Mouse (Mus musculus) intestine, embryonic 14.5 days (tissue): ENCODE data around the gene Rela. TPM values are rescaled to one million over a fixed set of nuclear protein-coding genes. Genes with fewer than 3 reads are reported as not detected.

Source experiments
- ATAC-seq: fragments of 200-750 bp; cut with Nextera tagmentation; replicated peaks from 2 replicates; pipeline ENCODE4 v1.8.0; 2017; ENCODE audit warnings: low read depth, moderate number of reproducible peaks, moderate TSS enrichment, moderate library complexity; ENCODE audit not compliant: low FRiP score, low TSS enrichment
- DNase-seq: peaks from one replicate; pipeline ENCODE4 v3.0.0-alpha.2; 2018; ENCODE audit warnings: low spot score
- H3K27ac ChIP-seq: fragments of 300-500 bp; sonication (generic); 2 replicates; pipeline ENCODE4 v1.5.1; 2014; ENCODE audit warnings: low read depth, mild to moderate bottlenecking, control low read depth
- H3K27me3 ChIP-seq: fragments of 300-500 bp; sonication (generic); replicated peaks from 2 replicates; pipeline ENCODE4 v1.6.1; 2014; ENCODE audit warnings: low read length, control low read depth; ENCODE audit not compliant: control insufficient read depth, insufficient read depth
- H3K36me3 ChIP-seq: fragments of 300-500 bp; sonication (generic); 2 replicates; pipeline ENCODE4 v1.6.1; 2014; ENCODE audit warnings: low read length, control low read depth; ENCODE audit not compliant: control insufficient read depth, insufficient read depth
- H3K4me1 ChIP-seq: fragments of 300-500 bp; sonication (generic); replicated peaks from 2 replicates; pipeline ENCODE4 v1.6.1; 2014; ENCODE audit warnings: low read length, control low read depth, mixed read lengths; ENCODE audit not compliant: control insufficient read depth, insufficient read depth
- H3K4me2 ChIP-seq: fragments of 300-500 bp; sonication (generic); 2 replicates; pipeline ENCODE4 v1.6.1; 2014; ENCODE audit warnings: low read length
- H3K4me3 ChIP-seq: fragments of 300-500 bp; sonication (generic); 2 replicates; pipeline ENCODE4 v1.5.1; 2014; ENCODE audit warnings: low read depth, low read length, control low read depth, mixed read lengths
- H3K9ac ChIP-seq: fragments of 300-500 bp; sonication (generic); 2 replicates; pipeline ENCODE4 v1.6.1; 2014; ENCODE audit warnings: mild to moderate bottlenecking, low read length
- H3K9me3 ChIP-seq: fragments of 300-500 bp; sonication (generic); 2 replicates; pipeline ENCODE4 v1.6.1; 2016; ENCODE audit warnings: low read length, control low read depth; ENCODE audit not compliant: control insufficient read depth
- WGBS: fragments of 180-500 bp; shearing (Covaris S2); extraction: QIAGEN DNeasy Blood & Tissue Kit; methylation state at CpG from one replicate; pipeline ENCODE4 v1.1.7; 2014; 5-methylcytosine and 5-hydroxymethylcytosine counted together
- polyA plus RNA-seq: library from polyadenylated mRNA; unstranded; fragments of >200 nt; fragmentation: Nextera tagmentation; extraction: Ambion mirVana; gene quantifications from 2 replicates; pipeline ENCODE4 v1.2.1, GENCODE M21; 2014

Rela gene
- polyA plus RNA-seq, 1 experiment from 2014 or later, result 46.7 TPM

GRCm38 (mm10) chr19:5607705-5608410 lies 29.4 kb upstream of the Rela start:
- peaks cover 59% of the 10 kb centered on the region for H3K36me3 ChIP-seq
- peaks cover 19% of the 10 kb centered on the region for H3K4me1 ChIP-seq
- no peak overlapping the region for H3K9ac ChIP-seq
- no peak overlapping the region for H3K4me3 ChIP-seq
- H3K4me2 ChIP-seq, result no peak overlapping the region
- no peak for ATAC-seq
- no peaks in the 10 kb centered on the region for H3K9me3 ChIP-seq
- DNase-seq, result no peak
- no peak overlapping the region for H3K27ac ChIP-seq
- 96% methylated on average over 26 of the region's 26 CpGs for WGBS
- H3K27me3 ChIP-seq, result no peaks in the 10 kb centered on the region

GRCm38 (mm10) chr19:5608707-5609106 lies 28.6 kb upstream of the Rela start:
- no peak for DNase-seq
- Histone ChIP-seq H3K9ac (no peak overlapping the region), H3K27me3 (no peaks in the 10 kb centered on the region), H3K36me3 (peaks cover 52% of the 10 kb centered on the region), H3K4me2 (peak overlapping the region; percentile 68), H3K9me3 (no peaks in the 10 kb centered on the region), H3K4me1 (peaks cover 13% of the 10 kb centered on the region), H3K4me3 (peak overlapping the region; percentile 68; the same call in 1 of the 2 replicates), H3K27ac (no peak overlapping the region)
- WGBS, result 93% methylated on average over 13 of the region's 13 CpGs
- no peak for ATAC-seq

DNA sequence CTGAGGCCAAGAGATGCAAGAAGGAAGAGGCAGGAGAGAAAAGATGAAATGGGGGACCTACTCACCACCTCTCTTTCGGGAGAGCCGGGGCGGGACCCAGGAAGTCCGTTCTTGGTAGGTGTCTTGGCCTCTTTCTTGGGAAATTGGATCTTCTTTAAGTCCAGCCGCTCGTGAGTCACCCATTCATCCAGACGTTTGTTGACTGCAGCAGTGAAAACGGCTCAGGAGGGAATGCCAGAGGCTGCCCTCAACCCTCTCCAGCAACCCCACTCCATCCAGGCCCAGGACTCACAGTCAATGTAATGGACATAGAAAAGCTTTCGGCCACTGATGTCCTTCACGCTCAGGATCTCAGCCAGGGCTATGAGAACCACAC lies 28.1 kb upstream of the Rela start:
- no peak for ATAC-seq
- 50% methylated on average over 10 of the region's 10 CpGs for WGBS

DNA sequence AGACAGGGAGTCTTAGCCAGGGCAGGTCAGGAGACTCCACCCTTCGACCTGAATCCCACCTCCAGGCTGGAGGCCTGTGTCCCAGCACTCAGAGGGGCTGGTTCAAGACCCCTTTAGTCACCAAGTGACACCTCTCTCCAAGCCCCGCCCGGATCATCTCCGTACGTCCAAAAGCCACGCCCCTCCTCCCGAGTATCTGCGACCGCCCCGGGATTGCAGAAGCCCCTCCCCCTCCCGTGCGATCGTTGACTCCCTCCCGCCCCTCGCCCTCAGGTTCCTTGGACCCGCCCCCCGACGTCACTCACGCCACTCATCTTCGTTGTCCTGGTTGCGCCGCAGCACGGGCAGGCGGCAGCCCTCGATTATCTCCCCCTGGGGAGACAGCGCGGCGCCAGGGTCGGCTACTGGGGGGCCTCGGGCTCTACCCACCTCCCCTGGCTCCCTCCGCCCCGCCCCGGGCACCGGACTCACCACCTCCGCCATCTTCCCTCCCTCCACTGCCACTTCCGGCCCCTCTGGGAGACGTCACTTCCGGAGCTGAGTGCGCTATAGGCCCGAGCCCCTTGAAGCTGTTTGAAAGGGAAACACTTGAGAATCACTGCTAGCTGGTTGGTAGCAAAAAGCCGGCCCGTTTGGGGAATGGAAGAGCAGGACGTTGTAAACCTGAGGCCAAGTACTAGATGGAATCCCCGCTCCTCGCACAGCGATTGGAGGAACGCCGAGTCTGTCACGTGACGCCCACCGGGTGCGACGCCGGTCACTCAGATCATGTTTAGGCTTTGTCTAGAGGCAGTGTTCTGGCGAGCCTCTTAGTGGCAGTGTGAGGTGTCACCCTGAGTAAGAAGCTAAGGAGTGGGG lies 27.5 kb upstream of the Rela start, which contains the start of gene Kat5:
Gene Kat5 (minus strand): TSS at position 691 of the 858 bp plus-strand sequence.
- DNase-seq, result peak; percentile 99

More for the DNA sequence above, 28.1 kb upstream of the Rela start:
- Histone ChIP-seq H3K4me2 (peak overlapping the region; percentile 68), H3K4me3 (peak overlapping the region; percentile 68), H3K27me3 (no peaks in the 10 kb centered on the region), H3K9me3 (no peaks in the 10 kb centered on the region), H3K36me3 (peaks cover 48% of the 10 kb centered on the region), H3K4me1 (peaks cover 13% of the 10 kb centered on the region), H3K27ac (peak overlapping the region; percentile 99; the same call in 1 of the 2 replicates), H3K9ac (peak overlapping the region; percentile 85)
- no peak for DNase-seq

GRCm38 (mm10) chr19:5611973-5612372 lies 25.3 kb upstream of the Rela start:
- Histone ChIP-seq H3K9me3 (no peaks in the 10 kb centered on the region), H3K27me3 (no peaks in the 10 kb centered on the region), H3K4me1 (peaks cover 13% of the 10 kb centered on the region), H3K4me3 (no peak overlapping the region), H3K9ac (no peak overlapping the region), H3K27ac (no peak overlapping the region), H3K36me3 (peaks cover 20% of the 10 kb centered on the region), H3K4me2 (no peak overlapping the region)
- WGBS, result 91% methylated on average over 1 of the region's 1 CpGs
- no peak for ATAC-seq
- DNase-seq, result no peak

More for the DNA sequence above, 27.5 kb upstream of the Rela start, which contains the start of gene Kat5:
- Histone ChIP-seq H3K9ac (peak within 1 kb of the TSS; percentile 85), H3K9me3 (no peaks in the 10 kb centered on the region), H3K4me1 (peaks cover 13% of the 10 kb centered on the region), H3K36me3 (peaks cover 42% of the 10 kb centered on the region), H3K4me2 (peak within 1 kb of the TSS; percentile 68), H3K27me3 (no peaks in the 10 kb centered on the region), H3K27ac (peak within 1 kb of the TSS; percentile 99), H3K4me3 (peak within 1 kb of the TSS; percentile 68)
- WGBS, result 1% methylated on average over 48 of the region's 55 CpGs
- peak; percentile 92 for ATAC-seq

GRCm38 (mm10) chr19:5612762-5613411 lies 24.4 kb upstream of the Rela start:
- Histone ChIP-seq H3K27me3 (no peaks in the 10 kb centered on the region), H3K27ac (no peak overlapping the region), H3K4me1 (peaks cover 13% of the 10 kb centered on the region), H3K4me2 (no peak overlapping the region), H3K36me3 (peaks cover 11% of the 10 kb centered on the region), H3K9ac (no peak overlapping the region), H3K4me3 (no peak overlapping the region), H3K9me3 (no peaks in the 10 kb centered on the region)
- no peak for ATAC-seq
- DNase-seq, result no peak
- 74% methylated on average over 3 of the region's 3 CpGs for WGBS

GRCm38 (mm10) chr19:5614953-5615352 lies 22.3 kb upstream of the Rela start:
- peaks cover 5% of the 10 kb centered on the region for H3K4me1 ChIP-seq
- no peak overlapping the region for H3K4me3 ChIP-seq
- ATAC-seq, result no peak
- no peaks in the 10 kb centered on the region for H3K36me3 ChIP-seq
- H3K27me3 ChIP-seq, result no peaks in the 10 kb centered on the region
- H3K4me2 ChIP-seq, result no peak overlapping the region
- H3K9me3 ChIP-seq, result no peaks in the 10 kb centered on the region
- H3K27ac ChIP-seq, result no peak overlapping the region
- 55% methylated on average over 2 of the region's 2 CpGs for WGBS
- H3K9ac ChIP-seq, result no peak overlapping the region
- no peak for DNase-seq

GRCm38 (mm10) chr19:5620007-5620406 lies 17.3 kb upstream of the Rela start:
- H3K36me3 ChIP-seq, result no peaks in the 10 kb centered on the region
- 87% methylated on average over 4 of the region's 4 CpGs for WGBS
- DNase-seq, result no peak

More at GRCm38 (mm10) chr19:5620007-5620406, 17.3 kb upstream of the Rela start:
- no peaks in the 10 kb centered on the region for H3K27me3 ChIP-seq
- ATAC-seq, result no peak
- no peak overlapping the region for H3K9ac ChIP-seq
- no peaks in the 10 kb centered on the region for H3K9me3 ChIP-seq
- H3K4me3 ChIP-seq, result no peak overlapping the region
- no peak overlapping the region for H3K4me2 ChIP-seq
- no peaks in the 10 kb centered on the region for H3K4me1 ChIP-seq
- no peak overlapping the region for H3K27ac ChIP-seq
